Mouse (Mus musculus) B cell, adult 2 months (primary cell): ENCODE measurements around the gene Plb1.
A peak's percentile ranks its signal among the peaks of the same experiment; 100 is the strongest.

ENCODE experiments used
- DNase-seq, 2 experiments: peaks; one replicate each; pipeline ENCODE4 v3.0.0; 2022

The Plb1 gene

DNA sequence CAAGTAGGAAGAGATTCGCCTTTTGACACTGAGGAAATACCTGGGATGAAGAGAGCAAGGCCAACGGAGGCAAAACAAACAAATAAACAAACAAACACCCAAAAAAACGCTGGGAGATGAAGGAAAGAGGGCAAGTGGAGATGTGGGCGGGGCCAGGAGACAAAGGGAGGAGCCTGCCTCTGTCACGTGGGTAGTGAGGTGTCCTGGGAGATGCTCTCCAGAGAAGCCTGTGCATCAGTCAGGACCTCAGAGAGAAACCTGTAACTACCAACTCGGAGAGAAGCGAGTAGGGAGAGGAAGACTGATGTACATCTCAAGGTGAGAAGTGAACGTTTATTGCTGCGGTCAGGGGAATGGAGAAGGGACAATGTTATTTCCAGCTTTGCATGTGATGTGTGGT, at the start of gene Plb1:
Plb1 (plus strand) TSS at position 235 of the 400 bp plus-strand sequence.
- no peak for DNase-seq

DNA sequence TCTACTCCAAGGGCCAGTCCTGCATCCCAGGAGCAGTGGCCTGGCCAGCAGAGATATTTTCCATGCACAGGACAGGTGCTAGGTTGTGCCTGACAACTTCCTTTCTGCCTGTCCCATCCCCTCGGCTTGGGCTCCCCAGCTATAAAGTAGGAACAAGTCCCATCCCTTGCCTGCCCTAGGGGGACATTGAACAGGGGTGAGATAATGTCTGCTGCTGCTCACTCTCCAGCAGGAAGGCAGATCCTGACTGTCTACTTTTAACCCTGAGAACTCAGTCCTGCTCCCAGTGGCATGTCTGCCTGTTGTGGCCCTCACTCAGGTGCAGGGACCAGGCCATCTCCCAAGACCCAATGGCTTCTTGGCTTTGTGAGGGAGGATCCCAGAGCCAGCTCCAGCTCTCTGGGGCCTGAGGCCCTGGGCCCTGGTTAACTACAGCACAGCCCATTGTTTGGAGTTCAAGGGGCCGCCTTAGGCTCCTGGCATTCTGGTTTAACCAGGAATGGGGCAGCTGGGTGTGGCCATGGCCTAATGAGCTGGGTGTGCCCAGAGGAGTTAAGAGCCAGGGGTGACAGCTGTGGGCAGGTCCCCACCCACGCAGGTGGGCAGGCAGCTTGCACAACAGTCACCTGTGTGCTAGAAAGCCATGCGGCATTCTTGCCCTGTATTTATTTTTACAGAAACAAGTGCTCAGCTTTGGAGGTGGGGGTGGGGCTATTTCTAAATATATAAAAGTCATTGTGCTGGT, 49.5 kb upstream of the Plb1 start:
- DNase-seq = no peak

DNA sequence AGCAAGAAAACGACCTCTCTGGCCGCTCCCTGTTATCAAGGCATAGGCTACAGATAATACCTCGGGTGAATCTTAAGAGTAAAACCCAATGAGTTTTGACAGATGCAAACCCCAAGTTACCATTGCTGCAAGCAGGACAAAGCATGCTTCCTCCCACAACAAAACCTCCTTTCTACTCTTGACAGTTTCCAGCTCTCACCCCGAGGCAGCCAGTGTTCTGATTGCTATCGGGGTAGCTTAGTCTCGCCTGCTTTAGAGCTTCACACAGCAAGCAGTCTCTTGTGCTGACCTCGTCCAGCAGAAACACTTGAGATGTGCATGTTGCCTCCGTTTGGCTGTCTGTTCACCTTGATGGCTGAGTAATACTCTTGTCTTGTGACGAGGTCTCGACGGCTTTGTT, 44.8 kb upstream of the Plb1 start:
- no peak for DNase-seq

DNA sequence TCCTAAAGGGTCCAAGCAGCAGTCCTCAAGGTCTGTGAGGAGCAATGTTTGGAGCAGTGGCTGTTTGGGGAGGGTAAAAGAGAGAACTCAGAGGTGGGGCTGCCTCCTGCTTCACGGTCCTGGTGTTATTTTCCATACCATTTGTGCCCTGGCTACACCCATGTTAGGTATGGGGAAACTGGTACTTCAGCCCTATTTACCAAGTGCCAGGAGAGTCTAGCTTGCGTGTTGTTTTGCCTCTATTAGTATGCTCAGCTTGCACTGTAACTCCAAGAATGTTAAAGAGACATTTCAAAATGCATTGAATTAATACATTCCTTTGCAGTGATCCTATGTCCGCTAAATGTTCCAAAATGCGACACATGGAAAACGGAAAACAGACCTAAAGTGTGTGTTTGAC, 41.2 kb upstream of the Plb1 start:
- no peak for DNase-seq

DNA sequence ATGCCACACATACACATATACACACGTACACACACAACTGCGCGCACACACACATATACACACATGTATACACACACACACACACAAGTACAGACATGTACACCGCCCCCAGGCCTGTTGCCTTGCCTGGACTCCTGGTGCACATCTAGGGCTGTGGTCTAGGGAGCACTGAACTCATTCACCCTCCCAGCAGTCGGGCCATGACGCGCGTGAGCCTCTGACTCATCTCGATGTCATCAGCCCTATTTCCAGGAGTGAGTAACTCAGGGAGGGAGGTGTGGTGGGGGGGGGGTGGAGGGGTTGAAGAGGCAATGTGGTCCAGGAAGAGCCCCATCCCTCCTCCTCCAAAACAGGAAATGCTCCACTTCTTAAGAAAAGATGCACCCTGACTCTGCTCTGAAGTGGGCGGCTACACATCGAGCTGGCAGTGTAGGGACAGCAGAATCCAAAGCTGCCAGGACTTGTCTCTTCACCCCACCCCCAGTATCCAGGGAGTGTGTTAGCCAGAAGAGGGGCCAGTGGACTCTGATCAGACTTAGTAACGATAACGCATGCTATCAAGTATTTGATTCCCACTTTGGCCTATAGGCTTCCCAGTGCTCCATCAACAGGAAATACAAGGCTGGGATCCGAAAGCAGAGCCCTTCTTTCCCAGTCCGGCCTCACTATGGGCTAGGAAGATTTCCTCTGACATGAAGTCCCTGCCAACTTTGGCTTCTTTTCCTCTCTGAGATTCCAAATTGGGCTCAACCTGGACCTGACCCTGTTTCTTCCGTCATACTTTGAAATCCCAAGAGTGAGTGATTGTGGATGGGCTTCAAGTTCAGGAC, 40.3 kb upstream of the Plb1 start:
- DNase-seq = no peak

DNA sequence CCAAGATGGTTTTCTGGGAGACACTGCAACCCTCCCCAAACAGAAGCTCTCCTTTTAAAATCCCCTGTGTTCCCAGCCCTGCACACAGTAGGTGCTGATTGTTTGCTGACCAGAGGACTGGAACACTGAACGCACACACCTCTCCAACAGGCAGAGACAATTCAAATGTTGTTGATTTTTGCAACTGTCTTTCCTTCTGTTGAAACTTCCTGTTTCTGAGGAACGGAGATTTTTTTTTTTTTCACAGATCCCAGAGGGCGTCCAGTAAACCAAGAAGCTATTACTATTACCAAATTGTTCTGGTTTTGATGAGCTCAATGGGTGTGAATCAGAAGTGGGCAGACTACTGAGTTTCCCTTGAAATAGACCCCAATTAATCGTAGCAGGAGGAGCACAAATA, 38.3 kb upstream of the Plb1 start:
- DNase-seq = no peak

DNA sequence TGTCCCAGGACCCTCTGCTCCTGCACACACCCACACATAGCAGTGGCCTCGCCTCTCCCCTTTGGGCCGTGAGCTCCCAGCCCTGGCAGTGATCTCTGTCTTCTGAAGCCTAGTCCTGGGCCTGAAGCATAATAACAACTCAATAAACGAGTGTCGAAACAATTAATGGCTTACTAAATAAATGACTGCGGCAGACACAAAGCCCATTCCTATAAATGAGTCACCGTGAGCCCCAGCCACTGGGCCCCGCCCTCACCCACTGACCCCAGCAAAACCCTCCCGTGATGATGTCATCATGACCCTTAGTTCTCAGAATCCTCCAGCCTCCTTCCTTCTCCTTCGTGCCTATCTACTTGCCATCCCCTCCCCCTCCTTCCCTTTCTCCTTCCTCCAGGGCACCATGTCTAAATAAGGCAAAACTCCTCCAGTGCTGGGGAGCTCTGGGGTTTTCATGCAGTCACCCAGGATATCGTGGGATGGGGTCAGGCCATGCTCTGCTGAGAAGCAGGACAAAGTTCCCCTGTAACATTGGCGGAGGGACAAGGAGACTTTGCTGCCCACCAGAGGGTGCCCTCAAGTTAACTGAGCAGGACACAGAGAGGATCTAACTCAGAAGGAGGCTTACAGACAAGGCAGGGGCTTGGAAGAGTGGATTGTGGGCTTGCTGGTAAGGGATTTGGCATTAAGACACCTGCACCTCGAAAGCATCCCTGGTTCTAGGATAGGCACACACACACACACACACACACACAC, 36.5 kb upstream of the Plb1 start:
- DNase-seq = no peak

DNA sequence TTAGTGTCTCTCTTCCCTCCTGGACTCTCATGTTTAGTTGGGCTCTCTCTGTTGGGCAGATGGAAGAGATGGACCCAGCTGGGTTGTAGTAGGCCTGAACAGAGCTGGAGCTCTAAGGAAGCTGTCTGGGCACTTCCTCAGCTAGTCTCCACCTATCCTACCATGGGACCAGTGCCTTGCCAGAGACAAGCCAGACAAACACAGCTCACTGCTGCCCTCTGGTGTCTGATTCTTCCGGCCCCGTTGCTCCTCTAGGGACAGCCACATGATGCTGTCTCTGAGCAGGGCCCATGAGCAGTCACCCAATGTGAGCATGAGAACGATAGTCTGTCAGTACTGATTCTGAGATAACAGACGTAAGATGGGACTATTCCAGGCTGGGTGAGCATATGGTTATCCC, 34.8 kb upstream of the Plb1 start:
- DNase-seq = peak; percentile 88 to 89

DNA sequence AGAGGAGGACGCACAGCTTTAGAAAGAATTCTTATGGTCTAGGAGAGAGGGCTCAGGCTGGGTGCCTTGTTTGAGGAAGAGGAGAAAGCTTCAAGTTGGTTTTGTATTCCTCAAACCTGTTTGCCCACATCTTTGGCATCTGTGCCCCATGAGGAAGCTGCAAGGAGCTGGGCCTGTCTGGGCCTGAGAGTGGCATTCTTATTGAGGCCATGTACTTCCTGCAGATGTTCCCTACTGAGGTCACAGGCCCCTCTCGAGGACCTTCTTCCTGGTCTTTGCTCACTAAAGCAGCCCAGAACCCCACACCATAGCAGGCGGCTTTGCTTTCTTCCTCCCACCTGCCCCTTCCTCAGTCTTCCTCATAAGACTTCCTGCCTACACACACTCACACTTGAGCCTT, 33.4 kb upstream of the Plb1 start:
- no peak for DNase-seq

DNA sequence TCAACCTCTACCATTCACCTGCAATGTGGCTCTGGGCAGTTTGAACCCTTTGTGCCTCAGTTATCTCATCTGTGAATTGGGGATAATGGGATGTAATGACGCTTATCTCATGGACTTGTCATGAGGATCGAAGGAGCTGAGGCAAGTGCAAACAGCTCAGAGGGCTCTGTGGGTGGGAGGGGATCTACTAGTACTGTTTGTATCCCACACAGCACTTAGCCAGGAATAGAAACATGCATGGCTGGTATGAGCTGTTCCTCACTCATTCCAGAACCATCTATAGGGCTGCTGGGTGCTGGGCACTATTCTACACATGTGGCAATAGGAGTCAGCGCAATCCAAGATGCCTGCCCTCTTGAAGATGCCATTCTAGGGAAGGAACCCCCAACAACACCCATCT, 32.9 kb upstream of the Plb1 start:
- DNase-seq = no peak

DNA sequence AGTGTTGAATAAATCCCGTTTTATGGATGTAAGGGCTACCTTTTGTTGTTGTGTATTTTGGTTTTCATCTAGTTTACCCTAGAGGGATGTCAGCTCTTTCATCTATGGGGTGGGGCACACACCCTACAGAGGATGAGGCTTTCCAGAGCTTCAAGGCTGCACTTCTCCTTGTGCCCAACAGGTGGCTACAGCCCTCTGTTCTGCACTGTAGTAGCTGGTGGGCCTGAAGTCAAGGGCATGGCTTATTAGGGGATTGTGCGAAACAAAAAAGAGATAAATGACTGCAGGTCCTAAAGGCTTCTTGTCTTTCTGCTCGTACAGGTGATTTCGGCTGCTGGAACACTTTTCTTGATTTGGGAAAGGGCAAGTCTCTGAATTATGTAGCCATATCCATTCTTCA, 27.9 kb upstream of the Plb1 start:
- DNase-seq = peak; percentile 15 to 21

DNA sequence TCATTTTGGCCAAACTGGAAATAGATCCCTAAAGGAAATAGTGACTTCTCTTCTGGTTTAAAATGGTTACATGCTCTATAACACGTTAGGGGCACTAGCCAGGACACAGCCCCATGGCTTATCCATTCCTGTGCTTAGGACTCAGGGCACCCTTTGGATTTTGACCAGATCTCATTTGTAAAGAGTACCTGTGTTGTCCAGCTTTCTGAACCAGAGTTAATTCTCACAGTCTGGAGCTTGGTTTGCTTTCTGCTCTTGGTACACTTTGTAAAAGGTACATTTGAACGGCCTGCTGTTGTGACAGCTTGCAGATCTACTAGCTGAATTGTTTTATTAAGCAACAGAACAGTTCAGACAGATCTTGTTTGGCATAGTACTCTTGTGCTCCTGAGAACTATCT, 25.8 kb upstream of the Plb1 start:
- no peak for DNase-seq

DNA sequence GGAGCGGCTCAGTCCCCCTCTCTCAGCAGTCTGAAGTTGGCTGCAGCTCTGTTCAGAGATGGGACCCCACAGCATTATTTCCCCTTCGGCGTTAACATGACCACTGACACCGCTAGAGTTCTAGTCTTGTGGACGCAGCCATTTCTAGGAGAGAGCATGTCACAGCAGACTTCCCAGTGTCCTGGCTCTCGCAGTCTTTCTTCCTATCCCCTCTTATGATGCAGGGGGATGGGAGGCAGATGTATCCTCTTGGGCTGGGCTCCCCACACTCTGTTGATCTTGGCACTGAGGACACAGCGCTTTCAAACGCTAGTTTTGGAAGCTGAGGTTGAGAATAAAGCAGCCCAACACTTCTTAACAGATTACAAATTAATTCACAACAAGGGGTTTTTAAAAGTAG, 24.0 kb upstream of the Plb1 start:
- DNase-seq = no peak

DNA sequence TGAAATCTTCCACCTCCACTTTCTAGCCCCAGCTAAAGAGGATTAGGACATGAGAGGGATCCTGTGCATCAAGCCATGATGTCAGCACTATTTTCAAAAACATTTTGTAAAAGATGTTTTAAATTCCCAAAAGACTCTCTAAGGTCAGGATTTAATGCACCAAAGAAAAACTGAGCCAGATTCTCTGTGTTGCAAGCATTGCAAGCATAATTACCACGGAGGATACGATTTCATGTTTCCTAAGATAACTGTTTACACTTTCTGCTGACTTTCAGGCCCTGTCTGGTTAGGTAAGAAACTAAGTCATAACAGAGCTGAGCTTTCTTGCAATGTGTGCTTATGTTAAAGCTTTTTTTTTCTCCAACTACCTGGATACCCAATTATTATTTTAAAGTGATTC, 21.5 kb upstream of the Plb1 start:
- no peak for DNase-seq

DNA sequence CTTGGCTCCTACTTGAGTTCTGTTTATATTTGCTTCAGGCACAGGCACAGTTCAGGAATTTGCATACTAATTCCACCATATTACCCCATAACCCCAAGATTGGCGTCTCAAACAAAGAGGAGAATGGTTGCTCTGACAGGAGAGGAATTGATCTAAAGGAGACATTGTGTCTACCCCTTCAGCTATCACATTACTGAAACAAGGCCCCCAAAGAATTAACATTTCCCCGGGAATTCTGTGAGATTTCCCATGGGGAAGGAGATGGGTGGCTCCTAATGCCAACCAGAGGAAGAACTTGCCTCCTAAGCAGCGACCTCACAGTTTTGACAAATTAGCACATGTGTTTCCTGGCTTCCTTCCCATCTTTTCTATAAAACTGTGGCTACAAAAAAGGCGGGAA, 18.8 kb upstream of the Plb1 start:
- no peak for DNase-seq

DNA sequence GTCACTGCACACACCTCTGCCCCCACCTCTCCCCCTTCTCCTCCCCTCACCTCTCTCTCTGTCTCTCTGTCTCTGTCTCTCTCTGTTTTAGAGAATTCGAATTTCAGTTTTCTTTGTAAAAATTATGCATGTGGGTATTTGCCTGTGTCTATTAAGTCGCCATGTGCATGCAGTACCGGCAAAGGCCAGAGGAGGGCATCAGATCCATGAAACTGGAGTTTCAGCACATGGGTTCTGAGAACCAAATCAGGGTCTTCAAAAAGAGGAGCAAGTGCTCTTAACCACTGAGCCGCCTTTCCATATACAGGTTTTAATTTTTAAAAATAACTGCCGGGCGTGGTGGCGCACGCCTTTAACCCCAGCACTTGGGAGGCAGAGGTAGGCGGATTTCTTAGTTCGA, 17.0 kb upstream of the Plb1 start:
- peak; percentile 80 to 81 for DNase-seq

DNA sequence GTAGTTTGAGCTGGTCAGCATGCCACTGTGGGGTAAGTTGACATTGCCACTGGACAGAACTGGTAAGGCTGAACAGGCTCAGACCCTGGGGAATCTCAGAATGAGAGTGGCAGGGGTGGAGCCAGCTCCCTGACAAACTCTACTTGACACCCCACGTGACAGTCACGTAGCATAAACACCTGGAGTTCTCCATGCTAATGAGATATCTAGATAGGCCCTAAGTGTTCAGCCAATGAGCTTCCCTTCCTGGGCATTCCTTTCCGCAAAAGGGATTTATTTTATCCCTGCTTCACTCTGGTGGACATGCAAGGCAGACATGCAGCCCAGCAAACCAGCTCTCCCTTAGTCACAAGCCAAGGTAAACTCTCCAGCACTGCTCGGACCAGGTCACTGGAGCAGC, 16.0 kb upstream of the Plb1 start:
- no peak for DNase-seq

DNA sequence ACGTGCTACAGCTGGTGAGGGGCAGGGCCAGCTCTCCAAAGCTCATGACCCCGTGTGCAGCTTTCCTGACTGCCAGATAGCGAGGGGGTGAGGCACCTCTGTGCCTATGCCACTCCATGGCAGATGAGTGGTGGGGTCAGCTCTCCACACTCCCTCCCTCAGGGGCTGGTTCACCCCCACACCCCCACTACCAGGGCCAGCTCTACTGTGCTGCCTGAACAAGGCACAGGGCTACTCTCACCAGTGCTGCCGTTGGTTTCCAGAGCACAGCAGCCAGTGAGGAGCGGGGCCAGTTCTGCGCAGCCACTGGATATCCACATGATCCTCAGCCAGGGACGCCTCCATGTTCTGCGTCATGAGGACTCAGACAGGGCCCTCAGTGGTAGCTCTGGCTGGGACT, 15.0 kb upstream of the Plb1 start:
- no peak for DNase-seq

DNA sequence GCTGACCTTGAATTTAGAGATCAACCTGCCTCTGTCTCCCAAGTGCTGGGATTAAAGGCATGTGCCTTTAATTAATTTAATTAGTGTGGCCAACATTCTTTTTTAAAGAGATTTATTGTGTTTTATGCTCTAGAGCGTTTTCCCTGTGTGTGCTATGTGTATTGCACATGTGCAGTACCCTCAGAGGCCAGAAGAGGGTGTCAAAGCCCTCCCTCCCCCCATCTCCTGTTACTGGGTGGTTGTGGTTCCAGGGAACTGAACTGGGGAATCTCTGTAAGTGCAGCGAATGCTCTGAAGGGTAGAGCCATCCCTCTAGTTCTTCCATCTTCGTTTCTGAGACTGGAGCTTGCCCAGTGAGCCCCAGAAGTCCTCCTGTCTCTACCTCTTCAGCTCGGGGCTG, 2.1 kb upstream of the Plb1 start:
- peak; percentile 38 to 39 for DNase-seq

DNA sequence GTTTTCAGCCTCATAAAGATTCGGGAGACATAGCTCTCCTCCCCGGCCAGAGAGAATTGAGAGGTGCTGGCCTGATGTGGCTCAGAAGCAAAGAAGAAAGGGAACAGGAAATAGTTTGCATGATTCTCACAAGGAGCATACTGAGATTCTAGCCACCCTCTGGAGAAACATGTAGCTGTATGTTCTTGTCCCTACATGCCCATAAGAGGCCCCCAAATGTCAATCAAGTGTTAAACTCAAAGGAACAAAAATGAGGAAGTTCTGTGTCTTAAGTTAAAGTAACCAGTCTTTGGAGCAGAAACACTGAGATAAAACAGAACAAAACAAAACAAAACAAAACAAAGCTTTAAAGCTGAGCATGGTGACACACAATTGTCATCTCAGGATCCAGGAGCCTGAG, 6.8 kb downstream of the Plb1 start:
- DNase-seq = peak; percentile 4 to 9

DNA sequence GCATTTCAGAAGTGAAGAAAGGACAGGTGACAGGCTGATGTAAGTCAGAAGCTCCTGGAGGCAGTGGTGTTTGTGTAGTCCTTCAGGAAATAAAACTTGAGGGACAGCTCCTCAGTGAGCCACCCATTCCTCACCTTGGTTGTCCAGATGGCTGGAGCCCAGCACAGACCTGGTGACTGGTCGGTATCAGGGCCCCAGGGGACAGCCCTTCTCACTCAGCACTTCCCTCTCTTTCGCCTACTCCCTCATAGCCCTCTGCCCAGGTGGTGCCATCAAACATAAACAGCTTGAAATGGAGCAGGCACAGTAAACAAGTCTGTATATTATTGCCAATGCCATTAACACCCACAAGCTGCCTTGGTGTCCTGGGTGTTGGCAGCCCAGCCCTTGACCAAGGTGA, 8.2 kb downstream of the Plb1 start:
- peak in 1 of 2 experiments; percentile 9 for DNase-seq

DNA sequence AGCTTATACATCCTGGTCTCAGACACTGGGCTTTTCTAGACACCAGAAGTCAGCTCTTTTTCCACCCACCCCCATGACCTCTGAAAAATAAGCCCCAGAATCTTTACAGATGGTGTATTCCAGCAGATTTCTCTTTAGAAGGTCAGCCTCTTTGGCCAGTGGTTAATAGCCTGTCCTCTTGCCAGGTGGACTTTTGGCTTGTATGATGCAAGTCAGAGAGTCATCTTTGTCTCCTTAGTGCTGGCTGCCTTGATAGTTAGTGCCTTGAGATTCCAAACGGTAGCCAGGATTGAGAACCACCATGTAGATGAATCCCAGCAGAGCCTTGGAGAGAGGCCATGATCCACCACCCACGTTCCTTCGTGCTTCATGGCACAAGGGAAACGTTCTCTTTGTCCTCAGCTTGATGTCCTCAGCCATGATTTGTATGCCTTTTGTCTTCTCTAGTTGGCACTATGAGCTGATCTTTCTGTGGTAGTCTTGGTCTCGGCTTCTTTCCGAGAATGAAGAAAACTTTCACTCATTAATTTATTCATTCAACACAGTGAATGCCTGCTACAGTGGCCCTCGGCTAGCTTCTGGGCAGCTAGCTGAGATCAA, 10.9 kb downstream of the Plb1 start:
- DNase-seq = no peak

DNA sequence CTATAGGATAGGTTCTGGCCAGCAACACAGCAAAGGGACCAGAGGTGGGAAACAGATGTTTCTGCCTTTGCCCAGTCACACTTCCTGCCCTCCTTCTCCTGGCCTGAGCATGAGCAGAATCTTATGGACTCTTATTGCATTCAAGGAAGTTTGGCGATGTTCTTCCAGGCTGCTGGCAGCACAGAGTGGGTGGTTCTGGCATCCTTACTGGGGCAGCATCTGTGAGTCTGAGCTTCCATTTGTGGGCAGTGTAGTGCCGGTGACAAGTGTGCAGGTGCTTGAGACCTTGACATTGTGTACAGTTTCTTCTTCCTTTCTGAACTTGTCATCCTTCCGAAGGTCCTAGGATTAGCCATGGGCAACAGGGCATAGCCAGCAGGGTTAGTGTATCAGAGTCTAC, 12.9 kb downstream of the Plb1 start:
- no peak for DNase-seq
